Mouse (Mus musculus) myocyte (in vitro differentiated cells): ENCODE measurements at regions not wholly inside any gene's neighbourhood (a gene's known extent, or its start where the extent isn't known, plus 50 kb on each side); places are given as distances from the start of the nearest gene placed in this dataset.

ENCODE experiments used
- CEBPB ChIP-seq: IDR thresholded peaks from 2 replicates; pipeline ENCODE4 v1.6.1; 2011; ENCODE audit warnings: mild to moderate bottlenecking, moderate library complexity; ENCODE audit not compliant: poor library complexity, insufficient read depth, severe bottlenecking
- E2F4 ChIP-seq: IDR thresholded peaks from one replicate; pipeline ENCODE4 v1.6.1; 2011; ENCODE audit warnings: mild to moderate bottlenecking, control low read depth, moderate library complexity; ENCODE audit not compliant: insufficient read depth
- MAX ChIP-seq: IDR thresholded peaks from one replicate; pipeline ENCODE4 v1.6.1; 2011; ENCODE audit warnings: low read depth, mild to moderate bottlenecking, control low read depth
- MYOD1 ChIP-seq, 3 experiments: IDR thresholded peaks; one replicate each; pipeline ENCODE4 v1.6.1; 2011; ENCODE audit warnings: control low read depth in 2 of 3, low read depth in 2 of 3, mild to moderate bottlenecking in 2 of 3, moderate library complexity in 1 of 3; ENCODE audit not compliant: insufficient read length in 2 of 3, control insufficient read depth in 1 of 3
- MYOG ChIP-seq, 3 experiments: IDR thresholded peaks; one replicate each; pipeline ENCODE4 v1.6.1; 2011; ENCODE audit warnings: control low read depth in 2 of 3, low read depth in 2 of 3, mild to moderate bottlenecking in 2 of 3; ENCODE audit not compliant: insufficient read length in 2 of 3, control insufficient read depth in 1 of 3, insufficient read depth in 1 of 3
- POLR2A ChIP-seq: IDR thresholded peaks from one replicate; pipeline ENCODE4 v1.6.1; 2011; ENCODE audit warnings: low read depth, mild to moderate bottlenecking, control low read depth, moderate library complexity; ENCODE audit not compliant: insufficient read length
- POLR2AphosphoS2 ChIP-seq: IDR thresholded peaks from one replicate; pipeline ENCODE4 v1.6.1; 2011; ENCODE audit warnings: low read depth, control low read depth; ENCODE audit not compliant: insufficient read length
- REST ChIP-seq: IDR thresholded peaks from one replicate; pipeline ENCODE4 v1.6.1; 2011; ENCODE audit warnings: mild to moderate bottlenecking, control low read depth, moderate library complexity; ENCODE audit not compliant: insufficient read depth, insufficient read length
- SRF ChIP-seq: IDR thresholded peaks from one replicate; pipeline ENCODE4 v1.6.1; 2011; ENCODE audit warnings: low read depth; ENCODE audit not compliant: control insufficient read depth, insufficient read length
- TCF12 ChIP-seq: IDR thresholded peaks from one replicate; pipeline ENCODE4 v1.6.1; 2011; ENCODE audit warnings: mild to moderate bottlenecking, control low read depth; ENCODE audit not compliant: poor library complexity, insufficient read depth, severe bottlenecking
- TCF3 ChIP-seq: IDR thresholded peaks from one replicate; pipeline ENCODE4 v1.6.1; 2011; ENCODE audit warnings: low read depth, control low read depth; ENCODE audit not compliant: insufficient read length
- USF1 ChIP-seq: IDR thresholded peaks from one replicate; pipeline ENCODE4 v1.6.1; 2011; ENCODE audit warnings: low read depth, mild to moderate bottlenecking, control low read depth, moderate library complexity

DNA sequence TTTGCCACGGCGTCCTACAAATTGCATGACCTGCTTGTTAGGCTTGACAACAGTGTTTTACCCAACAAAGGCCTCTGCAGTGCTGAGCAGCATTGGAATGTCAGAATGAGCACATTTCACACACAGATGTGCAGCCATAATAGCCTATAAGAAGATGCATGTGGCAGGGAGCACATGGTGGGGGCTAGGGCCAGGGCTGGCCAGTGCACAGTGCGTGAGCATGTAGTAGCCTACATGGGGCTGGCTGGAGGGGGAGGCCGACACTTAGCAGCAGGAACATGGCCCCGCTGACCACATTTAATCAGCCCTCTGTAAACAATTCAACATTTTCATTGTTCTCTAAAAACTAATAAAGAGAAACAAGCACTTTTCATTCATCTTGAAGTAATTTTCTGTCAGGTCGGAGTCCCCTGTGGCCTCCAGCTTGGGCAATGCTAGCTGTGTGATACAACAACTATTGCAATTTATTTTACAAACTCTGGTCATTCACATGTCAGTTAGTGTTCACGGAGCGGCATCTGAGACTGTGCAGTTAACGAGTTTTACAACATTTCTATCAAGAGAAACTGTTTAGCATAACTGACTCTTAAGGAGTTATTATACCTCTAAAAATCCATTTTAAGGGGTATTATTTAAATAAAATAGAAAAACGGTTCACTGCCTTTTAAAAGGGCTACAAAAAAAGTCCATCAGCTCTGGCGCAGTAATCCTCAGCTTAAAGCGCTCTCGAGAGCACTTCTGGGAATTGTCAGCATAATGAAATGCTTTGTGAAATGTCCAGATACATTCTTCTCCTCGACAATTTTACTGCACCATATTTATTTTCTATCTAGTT lies 246.6 kb upstream of the Nr2f1 start:
- TF ChIP-seq E2F4 (no peak), POLR2A (no peak), TCF12 (no peak), SRF (no peak), MYOG (IDR thresholded peaks at IDR 0.05; ENCODE audit: control insufficient read depth in 1 of 3, insufficient read depth in 1 of 3, insufficient read length in 2 of 3, low read depth in 2 of 3) (no peak), MAX (no peak), POLR2AphosphoS2 (no peak), USF1 (no peak), TCF3 (no peak), MYOD1 (IDR thresholded peaks at IDR 0.05; ENCODE audit: control insufficient read depth in 1 of 3, insufficient read length in 2 of 3, low read depth in 2 of 3) (no peak), CEBPB (no peak), REST (no peak)
